Mouse (Mus musculus) cortical plate, adult 2 months (tissue): ENCODE results near the gene Dhodh. TPM values are rescaled to one million over a fixed set of nuclear protein-coding genes. Genes with fewer than 3 reads are reported as not detected.
A peak's percentile ranks its signal among the peaks of the same experiment; 100 is the strongest.

Experiments
- H3K27ac ChIP-seq: fragments of 200-500 bp; 2 replicates; pipeline ENCODE4 v1.5.1; 2012; ENCODE audit warnings: low read length, control low read depth, inconsistent platforms; ENCODE audit not compliant: insufficient read depth
- H3K4me1 ChIP-seq: fragments of 200-500 bp; 2 replicates; pipeline ENCODE4 v1.6.1; 2011; ENCODE audit warnings: low read length; ENCODE audit not compliant: control insufficient read depth, insufficient read depth
- H3K4me3 ChIP-seq: fragments of 200-500 bp; 2 replicates; pipeline ENCODE4 v1.5.1; 2011; ENCODE audit warnings: mild to moderate bottlenecking, low read length, control low read depth; ENCODE audit not compliant: insufficient read depth
- CTCF ChIP-seq: fragments of 200-500 bp; IDR thresholded peaks from 2 replicates; pipeline ENCODE4 v1.5.1; 2011; ENCODE audit warnings: mild to moderate bottlenecking, control low read depth, low read length; ENCODE audit not compliant: insufficient read depth; ENCODE audit errors: extremely low read depth
- POLR2A ChIP-seq: fragments of 200-500 bp; IDR thresholded peaks from 2 replicates; pipeline ENCODE4 v1.6.1; 2011; ENCODE audit warnings: mild to moderate bottlenecking, low read length, control low read depth; ENCODE audit not compliant: insufficient read depth; ENCODE audit errors: extremely low read depth
- polyA plus RNA-seq: library from polyadenylated mRNA; depleted of rRNA; stranded (reverse); fragments of >200 nt; gene quantifications from 2 replicates; pipeline ENCODE4 v1.2.3, GENCODE M21; 2012; rRNA removed

The Dhodh gene
- polyA plus RNA-seq, 1 experiment = 25.2 TPM

- Histone ChIP-seq H3K27ac (peak overlapping the region; percentile 58), H3K4me1 (no peaks in the 10 kb centered on the region), H3K4me3 (peak overlapping the region; percentile 71)
- no peak for TF ChIP-seq POLR2A
- TF ChIP-seq CTCF = no peak
Observed at GRCm38 (mm10) chr8:109564766-109565165, 43.7 kb downstream of the Dhodh start.

GRCm38 (mm10) chr8:109563881-109564280 lies 44.6 kb downstream of the Dhodh start:
- H3K27ac ChIP-seq = no peak overlapping the region
- H3K4me3 ChIP-seq = no peak overlapping the region
- TF ChIP-seq CTCF (no peak), POLR2A (no peak)
- H3K4me1 ChIP-seq = no peaks in the 10 kb centered on the region

GRCm38 (mm10) chr8:109551663-109552062 lies 56.8 kb downstream of the Dhodh start:
- no peaks in the 10 kb centered on the region for H3K4me1 ChIP-seq
- no peak overlapping the region for H3K27ac ChIP-seq
- TF ChIP-seq CTCF (peak; percentile 33), POLR2A (no peak)
- no peak overlapping the region for H3K4me3 ChIP-seq

GRCm38 (mm10) chr8:109544049-109544448 lies 64.4 kb downstream of the Dhodh start:
- no peak overlapping the region for H3K4me3 ChIP-seq
- H3K27ac ChIP-seq = peak overlapping the region; percentile 21; the same call in 1 of the 2 replicates
- no peaks in the 10 kb centered on the region for H3K4me1 ChIP-seq
- TF ChIP-seq POLR2A = no peak
- TF ChIP-seq CTCF = no peak

- Histone ChIP-seq H3K4me3 (no peak overlapping the region), H3K4me1 (no peaks in the 10 kb centered on the region), H3K27ac (0 out of 2 replicates have a peak overlapping the region, but pooled peaks have one; percentile 68)
- TF ChIP-seq POLR2A (no peak), CTCF (no peak)
Observed at GRCm38 (mm10) chr8:109542748-109543519, 65.5 kb downstream of the Dhodh start.

GRCm38 (mm10) chr8:109542165-109542564 lies 66.3 kb downstream of the Dhodh start:
- Histone ChIP-seq H3K4me1 (no peaks in the 10 kb centered on the region), H3K27ac (peak overlapping the region; percentile 68; the same call in 1 of the 2 replicates), H3K4me3 (no peak overlapping the region)
- TF ChIP-seq POLR2A (no peak), CTCF (no peak)

Other genes with a start within 250 kb of the Dhodh start
- 0.13 and 0.26 TPM in 2 replicates for gene Pmfbp1, start 114.6 kb downstream of the Dhodh start, polyA plus RNA-seq
- 17.4 TPM in 2 replicates for gene Dhx38, start 42.8 kb downstream of the Dhodh start, polyA plus RNA-seq
- 12.1 TPM in 2 replicates for gene Txnl4b, start 42.8 kb downstream of the Dhodh start, polyA plus RNA-seq
- gene Hp, start 29.5 kb downstream of the Dhodh start, polyA plus RNA-seq = 0.23 and 0.31 TPM in 2 replicates
- 0.79 TPM in 2 replicates for gene Pkd1l3, start 5.8 kb upstream of the Dhodh start, polyA plus RNA-seq
- 88.1 and 88.9 TPM in 2 replicates for gene Ist1, start 84.6 kb upstream of the Dhodh start, polyA plus RNA-seq
- gene Zfp821, start 96.9 kb upstream of the Dhodh start, polyA plus RNA-seq = 47.6 and 56.1 TPM in 2 replicates
- gene Atxn1l, start 129.1 kb upstream of the Dhodh start, polyA plus RNA-seq = 14.2 and 14.4 TPM in 2 replicates
- 68.4 and 68.9 TPM in 2 replicates for gene Ap1g1, start 169.9 kb upstream of the Dhodh start, polyA plus RNA-seq